Mouse (Mus musculus) heart, postnatal 0 days (tissue): ENCODE data around the gene Pcyt1a. TPM values are rescaled to one million over a fixed set of nuclear protein-coding genes. Genes with fewer than 3 reads are reported as not detected.

Experiments used
- ATAC-seq: fragments of 200-750 bp; cut with Nextera tagmentation; 2 replicates; pipeline ENCODE4 v1.8.0; 2017; ENCODE audit warnings: low read depth, moderate number of reproducible peaks, moderate library complexity; ENCODE audit not compliant: insufficient read depth
- DNase-seq: peaks from one replicate; pipeline ENCODE4 v3.0.0-alpha.2; 2016; ENCODE audit warnings: low spot score
- H3K27ac ChIP-seq: fragments of 300-500 bp; sonication (generic); 2 replicates; pipeline ENCODE4 v1.5.1; 2014; ENCODE audit warnings: low read depth, mild to moderate bottlenecking
- H3K27me3 ChIP-seq: fragments of 300-500 bp; sonication (generic); 2 replicates; pipeline ENCODE4 v1.6.1; 2014; ENCODE audit warnings: low read length, mixed read lengths; ENCODE audit not compliant: control insufficient read depth, insufficient read depth
- H3K36me3 ChIP-seq: fragments of 300-500 bp; sonication (generic); replicated peaks from 2 replicates; pipeline ENCODE4 v1.6.1; 2014; ENCODE audit warnings: low read length, mixed read lengths; ENCODE audit not compliant: control insufficient read depth, insufficient read depth
- H3K4me1 ChIP-seq: fragments of 300-500 bp; sonication (generic); 2 replicates; pipeline ENCODE4 v1.6.1; 2014; ENCODE audit warnings: antibody characterized with exemption; ENCODE audit not compliant: control insufficient read depth, insufficient read depth
- H3K4me2 ChIP-seq: fragments of 300-500 bp; sonication (generic); 2 replicates; pipeline ENCODE4 v1.6.1; 2014; ENCODE audit warnings: low read depth, mild to moderate bottlenecking, low read length, moderate library complexity
- H3K4me3 ChIP-seq: fragments of 300-500 bp; sonication (generic); 2 replicates; pipeline ENCODE4 v1.5.1; 2014; ENCODE audit warnings: low read depth, low read length
- H3K9ac ChIP-seq: fragments of 300-500 bp; sonication (generic); replicated peaks from 2 replicates; pipeline ENCODE4 v1.6.1; 2014; ENCODE audit warnings: low read depth, low read length, mixed read lengths
- H3K9me3 ChIP-seq: fragments of 300-500 bp; sonication (generic); replicated peaks from 2 replicates; pipeline ENCODE4 v1.6.1; 2016; ENCODE audit warnings: low read length; ENCODE audit not compliant: control insufficient read depth
- CTCF ChIP-seq: IDR thresholded peaks from 2 replicates; pipeline ENCODE4 v1.5.1; 2016; ENCODE audit warnings: antibody characterized with exemption, control low read depth, low read depth
- EP300 ChIP-seq: IDR thresholded peaks from 2 replicates; pipeline ENCODE4 v1.6.1; 2016; ENCODE audit warnings: antibody characterized with exemption, low read depth
- WGBS: fragments of 180-500 bp; shearing (Covaris S2); extraction: QIAGEN DNeasy Blood & Tissue Kit; methylation state at CpG from one replicate; pipeline ENCODE4 v1.1.7; 2014; 5-methylcytosine and 5-hydroxymethylcytosine counted together
- polyA plus RNA-seq: library from polyadenylated mRNA; unstranded; fragments of >200 nt; fragmentation: Nextera tagmentation; extraction: Ambion mirVana; gene quantifications from 2 replicates; pipeline ENCODE4 v1.2.1, GENCODE M21; 2015
- total RNA-seq: library from RNA; depleted of rRNA; stranded (reverse); fragments of >200 nt; gene quantifications from 2 replicates; pipeline ENCODE4 v1.2.3, GENCODE M21; 2014; ENCODE audit warnings: low replicate concordance; rRNA removed

Gene Pcyt1a
- total RNA-seq (50.3 and 54.2 TPM in 2 replicates), polyA plus RNA-seq (45.3 and 45.4 TPM in 2 replicates)

DNA sequence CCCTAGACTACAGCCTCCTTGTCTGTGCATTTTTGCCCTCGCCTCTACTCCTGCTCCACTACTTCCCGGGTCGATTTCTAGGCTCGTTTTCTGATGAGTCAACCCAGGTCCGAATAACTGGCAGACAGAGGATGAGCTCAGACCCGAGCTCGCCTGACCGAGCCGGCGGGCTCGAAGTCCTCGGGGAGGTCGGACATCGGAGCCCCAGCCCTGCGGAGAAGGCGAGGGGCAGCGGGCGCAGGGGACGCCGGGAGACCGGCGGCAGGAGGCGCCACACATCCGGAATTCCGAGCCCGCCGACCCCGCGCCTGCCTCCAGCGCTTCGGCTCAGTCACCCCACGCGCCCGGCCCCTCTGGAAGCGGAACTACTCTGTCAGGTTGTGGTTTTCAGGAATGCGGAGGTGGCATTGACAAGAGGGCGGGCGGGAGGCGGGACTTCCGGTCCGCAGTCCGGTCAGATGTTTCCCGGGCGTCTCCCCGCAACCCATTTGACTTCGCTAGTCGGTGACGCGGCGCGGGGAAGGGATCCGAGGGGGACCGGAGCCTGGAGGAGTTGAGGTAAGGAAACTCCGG is at the start of gene Pcyt1a:
Gene Pcyt1a, plus strand, starts transcription at position 448 of the 573 bp plus-strand sequence.
- peak within 1 kb of the TSS; percentile 81 for H3K9ac ChIP-seq
- H3K36me3 ChIP-seq = no peaks in the 10 kb centered on the region
- H3K4me2 ChIP-seq = peak within 1 kb of the TSS; percentile 85
- under 1% methylated on average over 52 of the region's 54 CpGs for WGBS
- peak; percentile 95 for ATAC-seq
- H3K27ac ChIP-seq = peak within 1 kb of the TSS; percentile 87
- H3K9me3 ChIP-seq = no peaks in the 10 kb centered on the region
- peak; percentile 94 for DNase-seq
- peak; percentile 46 for TF ChIP-seq EP300
- peak; percentile 30 for TF ChIP-seq CTCF
- H3K4me3 ChIP-seq = peak within 1 kb of the TSS; percentile 75
- H3K27me3 ChIP-seq = no peaks in the 10 kb centered on the region
- H3K4me1 ChIP-seq = peaks cover 13% of the 10 kb centered on the region

DNA sequence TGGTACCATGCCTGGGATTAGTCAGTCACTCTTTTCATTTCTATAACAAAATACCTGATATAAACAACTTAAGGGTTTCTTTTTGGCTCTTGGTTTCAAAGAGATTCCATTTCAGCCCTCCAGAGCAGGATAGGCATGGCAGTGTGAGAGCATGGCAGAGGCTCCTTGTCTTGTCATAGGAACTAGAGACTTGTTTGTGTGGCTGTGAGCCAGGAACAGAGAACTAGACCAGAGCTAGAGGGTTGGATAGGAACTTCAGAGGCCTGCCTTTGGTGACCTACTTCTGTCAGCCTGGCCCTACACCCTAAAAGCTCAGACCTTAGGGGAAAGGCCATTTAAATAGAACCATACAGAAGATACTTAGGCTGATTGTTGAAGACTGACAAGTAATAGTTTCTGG is 47.8 kb upstream of the Pcyt1a start:
- H3K4me1 ChIP-seq = no peaks in the 10 kb centered on the region
- H3K36me3 ChIP-seq = peaks cover 72% of the 10 kb centered on the region
- no peaks in the 10 kb centered on the region for H3K9me3 ChIP-seq
- no peak overlapping the region for H3K4me3 ChIP-seq
- H3K27ac ChIP-seq = no peak overlapping the region
- ATAC-seq (no peak), DNase-seq (no peak)
- H3K4me2 ChIP-seq = no peak overlapping the region
- H3K9ac ChIP-seq = no peak overlapping the region
- H3K27me3 ChIP-seq = no peaks in the 10 kb centered on the region
- no peak for TF ChIP-seq EP300
- TF ChIP-seq CTCF = no peak

DNA sequence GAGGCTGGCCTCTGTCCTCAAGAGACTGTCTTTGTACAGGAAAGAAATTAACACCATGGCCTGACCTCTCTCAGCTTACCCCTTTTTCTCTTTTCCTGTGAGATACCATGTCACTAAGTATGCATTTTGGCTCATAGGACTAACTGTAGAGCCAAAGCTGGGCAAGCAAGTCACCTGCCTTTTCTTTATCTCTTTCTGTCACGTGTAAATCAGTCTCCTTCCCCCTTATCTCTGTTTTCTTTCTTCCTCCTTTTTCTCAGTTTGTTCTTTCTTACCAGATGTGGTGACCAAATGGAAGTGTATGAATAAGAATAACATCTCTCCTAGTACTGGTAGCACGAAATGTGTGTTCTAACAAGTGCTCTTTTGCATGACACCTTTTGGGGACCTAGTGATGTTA is 45.8 kb upstream of the Pcyt1a start:
- no peak overlapping the region for H3K27ac ChIP-seq
- no peaks in the 10 kb centered on the region for H3K9me3 ChIP-seq
- H3K4me2 ChIP-seq = no peak overlapping the region
- TF ChIP-seq EP300 (no peak), CTCF (no peak)
- H3K36me3 ChIP-seq = peaks cover 55% of the 10 kb centered on the region
- no peaks in the 10 kb centered on the region for H3K4me1 ChIP-seq
- H3K4me3 ChIP-seq = no peak overlapping the region
- no peaks in the 10 kb centered on the region for H3K27me3 ChIP-seq
- WGBS = 50% methylated on average over 2 of the region's 2 CpGs
- no peak overlapping the region for H3K9ac ChIP-seq
- ATAC-seq (no peak), DNase-seq (no peak)

DNA sequence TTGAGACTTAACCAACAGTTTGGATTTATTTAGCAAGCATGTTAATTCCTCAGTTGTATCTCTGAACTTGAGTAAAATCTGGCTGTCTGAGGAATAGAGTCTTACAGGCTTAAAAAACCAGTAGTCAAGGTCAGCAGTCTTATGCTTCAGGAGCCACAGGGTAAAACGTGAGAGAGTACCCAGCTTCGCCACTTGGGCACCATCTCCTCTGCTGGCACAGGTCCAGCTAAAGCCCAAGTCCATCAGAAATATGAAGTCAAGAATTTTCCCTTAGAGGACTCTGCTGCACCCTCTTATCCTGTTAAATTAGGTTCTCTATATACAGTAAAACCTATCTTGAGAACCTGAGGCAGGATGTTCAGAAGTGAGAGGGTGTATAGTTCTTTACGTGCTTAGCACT is 43.9 kb upstream of the Pcyt1a start:
- H3K36me3 ChIP-seq = peaks cover 56% of the 10 kb centered on the region
- H3K9ac ChIP-seq = no peak overlapping the region
- no peak overlapping the region for H3K4me2 ChIP-seq
- no peaks in the 10 kb centered on the region for H3K4me1 ChIP-seq
- H3K27ac ChIP-seq = no peak overlapping the region
- H3K9me3 ChIP-seq = no peaks in the 10 kb centered on the region
- H3K4me3 ChIP-seq = no peak overlapping the region
- ATAC-seq (no peak), DNase-seq (no peak)
- WGBS = 72% methylated on average over 3 of the region's 3 CpGs
- no peaks in the 10 kb centered on the region for H3K27me3 ChIP-seq
- no peak for TF ChIP-seq CTCF
- no peak for TF ChIP-seq EP300

DNA sequence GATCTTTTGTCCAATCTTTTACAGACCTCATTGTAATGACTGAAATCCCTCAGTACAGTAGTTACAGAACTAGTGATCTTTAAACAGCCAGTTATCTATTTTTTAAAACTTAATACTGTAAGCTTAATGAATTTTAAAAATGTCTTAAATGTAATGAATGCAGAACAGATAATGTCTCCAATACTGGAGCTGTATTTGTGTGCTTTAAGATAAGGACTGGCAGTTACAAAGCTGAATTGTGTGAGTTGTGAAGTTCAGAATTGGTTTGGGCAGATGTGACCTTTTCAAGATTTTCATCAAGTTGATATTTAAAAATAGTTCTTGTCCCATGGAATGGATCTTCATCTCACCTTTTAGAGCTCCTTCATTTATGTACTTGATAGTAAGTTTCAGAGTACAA is 41.7 kb upstream of the Pcyt1a start:
- H3K4me3 ChIP-seq = no peak overlapping the region
- H3K9ac ChIP-seq = no peak overlapping the region
- DNase-seq (no peak), ATAC-seq (no peak)
- H3K27me3 ChIP-seq = no peaks in the 10 kb centered on the region
- peaks cover 44% of the 10 kb centered on the region for H3K36me3 ChIP-seq
- no peaks in the 10 kb centered on the region for H3K9me3 ChIP-seq
- no peak for TF ChIP-seq EP300
- TF ChIP-seq CTCF = no peak
- H3K4me1 ChIP-seq = no peaks in the 10 kb centered on the region
- no peak overlapping the region for H3K27ac ChIP-seq
- no peak overlapping the region for H3K4me2 ChIP-seq

DNA sequence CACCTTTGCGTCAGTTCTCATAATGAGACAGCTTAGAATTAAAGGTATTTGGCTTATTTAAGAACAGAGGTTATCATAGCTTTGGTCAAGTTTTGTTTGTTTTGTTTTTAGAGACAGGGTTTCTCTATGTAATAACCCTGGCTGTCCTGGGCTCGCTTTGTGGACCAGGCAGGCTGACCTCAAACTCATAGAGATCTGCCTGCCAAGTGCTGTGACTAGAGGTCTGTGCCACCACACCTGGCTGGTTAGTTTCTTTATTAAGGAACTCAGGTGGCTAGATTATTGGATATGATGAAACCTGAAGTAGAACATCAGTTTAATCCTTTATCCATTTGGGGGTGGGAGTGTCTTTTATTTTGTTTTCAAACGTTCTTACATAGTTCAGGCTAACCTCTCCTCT is 40.9 kb upstream of the Pcyt1a start:
- Histone ChIP-seq H3K9ac (no peak overlapping the region), H3K36me3 (peaks cover 40% of the 10 kb centered on the region), H3K27me3 (no peaks in the 10 kb centered on the region), H3K27ac (no peak overlapping the region), H3K4me2 (no peak overlapping the region), H3K4me1 (no peaks in the 10 kb centered on the region), H3K9me3 (no peaks in the 10 kb centered on the region), H3K4me3 (no peak overlapping the region)
- TF ChIP-seq CTCF (no peak), EP300 (no peak)
- ATAC-seq (no peak), DNase-seq (no peak)
- WGBS = 80% methylated on average over 3 of the region's 3 CpGs
